Comparison of ENCODE assay signal across 17 mouse cellular contexts in genomic region chr3:37810763-37811162, GRCm38 (mm10).
"Had no signal": no experiment of that assay in that cellular context is flagged by ENCODE, and none has a peak within 500 bp of the region (broad histone marks: within the 10 kb centered on the region; RNA-seq: fewer than 3 reads in every experiment).

No protein-coding gene starts in this region.

- H3K27me3 ChIP-seq: lung, embryonic 15.5 days; megakaryocyte, embryonic 14.5 days; midbrain, embryonic 13.5 days; midbrain, embryonic 15.5 days; neural tube, embryonic 12.5 days; stomach, embryonic 15.5 days had no signal

- H3K36me3 ChIP-seq: lung, embryonic 15.5 days; midbrain, embryonic 13.5 days; midbrain, embryonic 15.5 days; neural tube, embryonic 12.5 days; stomach, embryonic 15.5 days had no signal

- DNase-seq: lung, adult 2 months; lung, postnatal 14 days; lung, postnatal 36 days; right cerebral cortex, postnatal 14 days; thymus, adult 2 months; thymus, postnatal 25 days; thymus, postnatal 4 days had no signal

- H3K9ac ChIP-seq: lung, embryonic 15.5 days; midbrain, embryonic 13.5 days; midbrain, embryonic 15.5 days; neural tube, embryonic 12.5 days; stomach, embryonic 15.5 days had no signal

- H3K9me3 ChIP-seq: lung, embryonic 15.5 days; midbrain, embryonic 13.5 days; stomach, embryonic 15.5 days had no signal

- H3K27ac ChIP-seq: lung, embryonic 15.5 days; macrophage; midbrain, embryonic 13.5 days; midbrain, embryonic 15.5 days; neural tube, embryonic 12.5 days; stomach, embryonic 15.5 days; stomach, postnatal 0 days had no signal

- ATAC-seq: lung, postnatal 0 days; midbrain, embryonic 13.5 days; midbrain, embryonic 15.5 days had no signal

- H3K4me3 ChIP-seq: lung, embryonic 15.5 days; megakaryocyte, embryonic 14.5 days; midbrain, embryonic 13.5 days; midbrain, embryonic 15.5 days; neural tube, embryonic 12.5 days; stomach, embryonic 15.5 days had no signal

- H3K4me1 ChIP-seq: lung, embryonic 15.5 days; midbrain, embryonic 13.5 days; midbrain, embryonic 15.5 days; neural tube, embryonic 12.5 days; stomach, embryonic 15.5 days had no signal

- H3K4me2 ChIP-seq: lung, embryonic 15.5 days; midbrain, embryonic 11.5 days; midbrain, embryonic 13.5 days; midbrain, embryonic 15.5 days; neural tube, embryonic 12.5 days; stomach, embryonic 15.5 days had no signal
